Mouse (Mus musculus) thymus, postnatal 36 days (tissue): ENCODE data around the gene Mapk8ip3.

Experiments
- DNase-seq, 2 experiments: peaks; one replicate each; pipeline ENCODE4 v3.0.0; 2022; ENCODE audit warnings: mixed read lengths in 2 of 2

The Mapk8ip3 gene

GRCm38 (mm10) chr17:24844525-24844924 lies 92.3 kb downstream of the Mapk8ip3 start:
- DNase-seq, result no peak

DNA sequence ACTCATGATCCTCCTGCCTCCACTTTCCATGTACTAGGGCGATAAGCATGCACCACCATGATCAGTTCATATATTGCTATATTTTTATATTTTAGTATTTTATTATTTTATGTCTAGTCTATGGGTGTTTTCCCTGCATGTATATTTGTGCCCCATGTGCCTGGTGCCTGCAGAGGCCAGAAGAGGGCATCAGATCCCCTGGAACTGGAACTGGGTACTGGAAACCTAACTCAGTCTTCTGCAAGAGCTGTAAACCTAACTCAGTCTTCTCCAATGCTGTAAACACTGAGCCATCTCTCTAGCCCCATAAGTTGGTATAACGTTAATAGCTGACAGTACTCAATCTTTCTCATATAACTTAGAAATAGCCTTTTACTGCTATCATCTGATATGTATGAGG lies 94.1 kb downstream of the Mapk8ip3 start:
- no peak for DNase-seq
